Mouse (Mus musculus) MEL (cell line): Measurements from ENCODE around the gene Fgfr2.

Experiments
- POLR2A ChIP-seq, 2 experiments: IDR thresholded peaks; 2 replicates each; pipeline ENCODE4 v1.6.1; 2011 to 2012; ENCODE audit warnings: low read length in 2 of 2, mild to moderate bottlenecking in 2 of 2, control low read depth in 1 of 2, improper control_type of control experiment in 1 of 2, low read depth in 1 of 2, moderate library complexity in 1 of 2; ENCODE audit not compliant: control insufficient read depth in 1 of 2, insufficient read depth in 1 of 2, poor library complexity in 1 of 2
- POLR2AphosphoS2 ChIP-seq: IDR thresholded peaks from 2 replicates; pipeline ENCODE4 v1.6.1; 2011; ENCODE audit warnings: low read length, improper control_type of control experiment

GRCm38 (mm10) chr7:132933331-132933730 lies 189.8 kb downstream of the Fgfr2 start:
- TF ChIP-seq POLR2A (IDR thresholded peaks at IDR 0.05; ENCODE audit: control insufficient read depth in 1 of 2, insufficient read depth in 1 of 2, low read depth in 1 of 2, low read length in 2 of 2, poor library complexity in 1 of 2) (no peak), POLR2AphosphoS2 (no peak)
